Mouse (Mus musculus): ENCODE measurements around the gene Nup214. TPM values are rescaled to one million over a fixed set of nuclear protein-coding genes. Genes with fewer than 3 reads are reported as not detected.

Gene Nup214
- total and polyA plus RNA-seq, 2 experiments = 5.3 to 11.5 TPM

DNA sequence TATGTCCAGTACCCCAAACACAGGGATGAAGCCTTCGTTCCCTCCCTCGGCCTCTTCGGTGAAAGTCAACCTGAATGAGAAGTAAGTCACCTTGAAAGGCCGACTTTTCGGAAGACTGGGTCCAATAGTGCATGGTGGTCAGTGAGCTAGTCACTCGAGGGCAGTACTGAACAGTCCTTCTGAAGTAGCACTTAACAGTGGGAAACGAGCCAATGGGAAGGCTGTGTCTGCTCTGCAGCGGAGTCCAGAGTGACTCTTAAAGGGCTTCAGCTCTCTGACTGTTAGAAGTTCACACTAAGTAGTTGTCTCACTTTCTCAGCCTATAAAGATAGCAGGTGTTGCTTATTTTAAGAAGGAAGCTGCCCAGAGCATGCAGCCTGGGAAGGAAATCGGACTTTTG lies 20.7 kb downstream of the Nup214 start:
- Histone ChIP-seq H3K9ac (ENCODE audit: low read depth, low read length) (no peak overlapping the region), H3K79me2 (ENCODE audit: control insufficient read depth, insufficient read depth, low read length) (no peaks in the 10 kb centered on the region), H3K36me3 (ENCODE audit: control insufficient read depth, insufficient read depth, low read length) (peaks cover 79% of the 10 kb centered on the region), H3K27me3 (ENCODE audit: control insufficient read depth, insufficient read depth, low read length) (no peaks in the 10 kb centered on the region), H3K27ac (replicated peaks; ENCODE audit: insufficient read depth, low read depth, low read length) (no peak overlapping the region), H3K4me3 (ENCODE audit: insufficient read depth, low read depth, low read length) (no peak overlapping the region), H3K4me1 (ENCODE audit: control insufficient read depth, insufficient read depth, low read length) (no peaks in the 10 kb centered on the region)
- 97% methylated on average over 9 of the region's 9 CpGs for WGBS
- TF ChIP-seq POLR2A (IDR thresholded peaks at IDR 0.05; ENCODE audit: extremely low read depth, insufficient read depth, low read length) = no peak
- TF ChIP-seq CTCF (IDR thresholded peaks at IDR 0.05; ENCODE audit: low read depth, low read length) = no peak
- DNase-seq (ENCODE audit: extremely low read depth, low read depth, low spot score) = no peak

DNA sequence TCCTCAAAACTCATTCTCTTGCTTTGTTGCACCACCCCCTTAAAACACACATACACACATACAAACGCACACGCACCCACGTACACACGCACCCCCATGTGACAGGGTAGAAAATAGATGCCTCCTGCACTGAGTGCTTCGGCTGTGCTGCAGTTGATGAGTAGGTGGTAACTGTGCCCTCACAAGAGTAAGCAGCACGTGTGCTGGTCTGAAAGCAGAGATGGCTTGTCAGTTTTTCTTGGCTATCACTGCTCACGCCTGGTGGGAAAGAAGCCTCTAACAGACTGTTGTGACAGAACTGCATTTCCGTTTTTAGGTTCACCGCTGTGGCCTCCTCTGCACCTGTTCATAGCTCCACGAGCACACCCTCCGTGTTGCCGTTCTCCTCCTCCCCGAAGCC lies 21.8 kb downstream of the Nup214 start:
- H3K4me1 ChIP-seq (ENCODE audit: control insufficient read depth, insufficient read depth, low read length) = no peaks in the 10 kb centered on the region
- TF ChIP-seq CTCF (IDR thresholded peaks at IDR 0.05; ENCODE audit: low read depth, low read length) (no peak), POLR2A (IDR thresholded peaks at IDR 0.05; ENCODE audit: extremely low read depth, insufficient read depth, low read length) (no peak)
- H3K27ac ChIP-seq (replicated peaks; ENCODE audit: insufficient read depth, low read depth, low read length) = no peak overlapping the region
- H3K9ac ChIP-seq (ENCODE audit: low read depth, low read length) = no peak overlapping the region
- no peak overlapping the region for H3K4me3 ChIP-seq (ENCODE audit: insufficient read depth, low read depth, low read length)
- DNase-seq (ENCODE audit: extremely low read depth, low read depth, low spot score) = no peak
- WGBS = 95% methylated on average over 13 of the region's 13 CpGs
- no peaks in the 10 kb centered on the region for H3K27me3 ChIP-seq (ENCODE audit: control insufficient read depth, insufficient read depth, low read length)
- no peaks in the 10 kb centered on the region for H3K79me2 ChIP-seq (ENCODE audit: control insufficient read depth, insufficient read depth, low read length)
- H3K36me3 ChIP-seq (ENCODE audit: control insufficient read depth, insufficient read depth, low read length) = peaks cover 77% of the 10 kb centered on the region

DNA sequence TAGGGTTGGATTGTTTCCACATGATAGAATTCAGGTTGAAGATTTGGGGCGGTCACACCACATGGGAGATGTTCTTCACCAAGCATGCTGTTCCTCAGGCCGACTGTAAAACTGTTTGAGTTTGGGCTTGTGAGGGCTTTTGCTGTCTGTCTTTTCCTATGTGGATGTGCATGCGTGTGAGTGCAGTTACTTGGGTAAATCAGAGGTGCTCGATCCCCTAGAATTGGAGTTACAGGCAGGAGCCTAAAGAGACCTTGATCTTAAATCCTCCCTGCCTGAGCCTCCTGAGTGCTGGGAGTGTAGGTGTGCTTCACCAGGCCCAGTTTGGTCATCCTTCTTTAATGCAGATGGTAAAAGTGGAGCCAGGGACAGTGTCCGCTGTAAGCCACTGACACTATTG lies 23.3 kb downstream of the Nup214 start:
- 95% methylated on average over 5 of the region's 5 CpGs for WGBS
- peaks cover 68% of the 10 kb centered on the region for H3K36me3 ChIP-seq (ENCODE audit: control insufficient read depth, insufficient read depth, low read length)
- TF ChIP-seq CTCF (IDR thresholded peaks at IDR 0.05; ENCODE audit: low read depth, low read length) (no peak), POLR2A (IDR thresholded peaks at IDR 0.05; ENCODE audit: extremely low read depth, insufficient read depth, low read length) (no peak)

DNA sequence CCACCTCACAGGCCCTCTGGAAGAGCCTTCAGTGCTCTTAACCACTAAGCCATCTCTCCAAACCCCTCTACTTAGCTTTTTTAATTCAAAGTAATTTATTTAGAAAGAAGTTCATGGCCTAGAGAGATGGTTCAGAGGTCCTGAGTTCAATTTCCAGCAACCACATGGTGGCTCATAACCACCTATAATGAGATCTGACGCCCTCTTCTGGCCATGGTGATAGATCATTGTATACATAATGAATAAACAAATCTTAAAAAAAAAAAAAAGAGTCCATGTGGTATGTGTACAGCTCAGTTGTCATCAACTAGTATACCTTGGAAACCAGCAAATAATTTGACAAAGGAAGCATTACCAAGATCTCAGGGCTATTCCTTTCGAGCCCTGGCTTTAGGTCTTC lies 24.2 kb downstream of the Nup214 start:
- Histone ChIP-seq H3K79me2 (ENCODE audit: control insufficient read depth, insufficient read depth, low read length) (no peaks in the 10 kb centered on the region), H3K36me3 (ENCODE audit: control insufficient read depth, insufficient read depth, low read length) (peaks cover 67% of the 10 kb centered on the region), H3K27ac (replicated peaks; ENCODE audit: insufficient read depth, low read depth, low read length) (no peak overlapping the region), H3K27me3 (ENCODE audit: control insufficient read depth, insufficient read depth, low read length) (no peaks in the 10 kb centered on the region), H3K4me1 (ENCODE audit: control insufficient read depth, insufficient read depth, low read length) (no peaks in the 10 kb centered on the region), H3K4me3 (ENCODE audit: insufficient read depth, low read depth, low read length) (no peak overlapping the region), H3K9ac (ENCODE audit: low read depth, low read length) (no peak overlapping the region)
- WGBS = 76% methylated on average over 2 of the region's 2 CpGs
- no peak for DNase-seq (ENCODE audit: extremely low read depth, low read depth, low spot score)
- TF ChIP-seq CTCF (IDR thresholded peaks at IDR 0.05; ENCODE audit: low read depth, low read length) (no peak), POLR2A (IDR thresholded peaks at IDR 0.05; ENCODE audit: extremely low read depth, insufficient read depth, low read length) (no peak)

More for the DNA sequence above, 23.3 kb downstream of the Nup214 start:
- Histone ChIP-seq H3K4me3 (ENCODE audit: insufficient read depth, low read depth, low read length) (no peak overlapping the region), H3K4me1 (ENCODE audit: control insufficient read depth, insufficient read depth, low read length) (no peaks in the 10 kb centered on the region), H3K27me3 (ENCODE audit: control insufficient read depth, insufficient read depth, low read length) (no peaks in the 10 kb centered on the region), H3K27ac (replicated peaks; ENCODE audit: insufficient read depth, low read depth, low read length) (no peak overlapping the region), H3K79me2 (ENCODE audit: control insufficient read depth, insufficient read depth, low read length) (no peaks in the 10 kb centered on the region), H3K9ac (ENCODE audit: low read depth, low read length) (no peak overlapping the region)
- no peak for DNase-seq (ENCODE audit: extremely low read depth, low read depth, low spot score)

DNA sequence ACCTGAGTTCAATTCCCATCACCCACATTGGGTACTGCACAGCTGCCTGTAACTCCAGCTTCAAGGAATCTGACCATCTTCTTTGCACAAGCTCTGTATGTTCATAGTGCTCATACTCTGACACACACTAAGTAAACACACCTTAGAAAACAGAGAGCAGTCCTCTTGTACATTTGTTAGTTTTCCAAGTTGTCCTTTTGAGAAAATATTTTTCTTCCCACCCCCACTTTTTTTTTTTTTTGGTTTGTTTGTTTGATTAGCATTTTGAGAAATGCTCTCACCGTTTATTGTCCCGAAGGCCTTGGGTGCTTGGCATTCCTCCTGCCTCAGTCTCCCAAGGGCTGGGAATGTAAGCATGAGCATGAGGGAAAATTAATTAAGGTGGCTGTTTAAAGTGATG lies 34.1 kb downstream of the Nup214 start:
- Histone ChIP-seq H3K4me1 (ENCODE audit: control insufficient read depth, insufficient read depth, low read length) (no peaks in the 10 kb centered on the region), H3K27me3 (ENCODE audit: control insufficient read depth, insufficient read depth, low read length) (no peaks in the 10 kb centered on the region), H3K27ac (replicated peaks; ENCODE audit: insufficient read depth, low read depth, low read length) (no peak overlapping the region), H3K36me3 (ENCODE audit: control insufficient read depth, insufficient read depth, low read length) (peaks cover 70% of the 10 kb centered on the region), H3K79me2 (ENCODE audit: control insufficient read depth, insufficient read depth, low read length) (no peaks in the 10 kb centered on the region), H3K9ac (ENCODE audit: low read depth, low read length) (no peak overlapping the region), H3K4me3 (ENCODE audit: insufficient read depth, low read depth, low read length) (no peak overlapping the region)
- DNase-seq (ENCODE audit: extremely low read depth, low read depth, low spot score) = no peak
- TF ChIP-seq CTCF (IDR thresholded peaks at IDR 0.05; ENCODE audit: low read depth, low read length) (no peak), POLR2A (IDR thresholded peaks at IDR 0.05; ENCODE audit: extremely low read depth, insufficient read depth, low read length) (no peak)
- 76% methylated on average over 2 of the region's 2 CpGs for WGBS

DNA sequence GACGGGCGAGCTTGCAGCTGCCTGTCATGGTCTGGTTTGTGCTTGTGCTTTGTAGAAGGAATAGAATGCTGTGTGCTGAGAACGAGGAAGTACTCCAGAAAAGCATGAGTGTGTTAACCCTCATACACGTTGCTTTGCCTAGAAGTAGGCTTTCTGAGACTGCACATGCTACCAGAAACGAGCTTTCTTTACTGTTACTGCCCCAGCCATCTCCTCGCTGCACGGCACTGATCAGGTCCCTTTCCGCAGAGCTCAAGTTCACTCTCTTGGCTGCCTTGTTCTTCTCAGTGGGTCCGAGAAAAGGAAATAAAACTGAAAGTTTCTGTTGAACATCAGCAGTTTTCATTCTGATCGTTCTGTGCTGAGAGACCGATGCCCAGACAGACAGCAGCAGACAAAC lies 34.5 kb downstream of the Nup214 start:
- DNase-seq (ENCODE audit: extremely low read depth, low read depth, low spot score) = peak; percentile 14
- H3K27ac ChIP-seq (replicated peaks; ENCODE audit: insufficient read depth, low read depth, low read length) = no peak overlapping the region
- no peak overlapping the region for H3K4me3 ChIP-seq (ENCODE audit: insufficient read depth, low read depth, low read length)
- H3K36me3 ChIP-seq (ENCODE audit: control insufficient read depth, insufficient read depth, low read length) = peaks cover 70% of the 10 kb centered on the region
- TF ChIP-seq POLR2A (IDR thresholded peaks at IDR 0.05; ENCODE audit: extremely low read depth, insufficient read depth, low read length) (no peak), CTCF (IDR thresholded peaks at IDR 0.05; ENCODE audit: low read depth, low read length) (no peak)
- H3K27me3 ChIP-seq (ENCODE audit: control insufficient read depth, insufficient read depth, low read length) = no peaks in the 10 kb centered on the region
- H3K4me1 ChIP-seq (ENCODE audit: control insufficient read depth, insufficient read depth, low read length) = no peaks in the 10 kb centered on the region
- H3K79me2 ChIP-seq (ENCODE audit: control insufficient read depth, insufficient read depth, low read length) = no peaks in the 10 kb centered on the region
- 89% methylated on average over 11 of the region's 11 CpGs for WGBS
- no peak overlapping the region for H3K9ac ChIP-seq (ENCODE audit: low read depth, low read length)
